Mouse (Mus musculus) left cerebral cortex, postnatal 25 days (tissue): ENCODE measurements around the gene Rufy1. TPM values are rescaled to one million over a fixed set of nuclear protein-coding genes. Genes with fewer than 3 reads are reported as not detected.

Experiments used
- DNase-seq, 2 experiments: peaks; one replicate each; pipeline ENCODE4 v3.0.0; 2022; ENCODE audit warnings: low spot score in 2 of 2, mixed read lengths in 1 of 2
- intact Hi-C: fragments of 180-260 bp; cut with DNase I; formaldehyde crosslinking; loops from one replicate; pipeline ENCODE4 v1.15.1; 2025
- total RNA-seq, 2 experiments: library from RNA; stranded (reverse); gene quantifications; 2 replicates each; pipeline ENCODE4 v1.2.3; 2021

The Rufy1 gene
- total RNA-seq, 2 experiments from 2014 or later: 25.4 to 27.8 TPM

DNA sequence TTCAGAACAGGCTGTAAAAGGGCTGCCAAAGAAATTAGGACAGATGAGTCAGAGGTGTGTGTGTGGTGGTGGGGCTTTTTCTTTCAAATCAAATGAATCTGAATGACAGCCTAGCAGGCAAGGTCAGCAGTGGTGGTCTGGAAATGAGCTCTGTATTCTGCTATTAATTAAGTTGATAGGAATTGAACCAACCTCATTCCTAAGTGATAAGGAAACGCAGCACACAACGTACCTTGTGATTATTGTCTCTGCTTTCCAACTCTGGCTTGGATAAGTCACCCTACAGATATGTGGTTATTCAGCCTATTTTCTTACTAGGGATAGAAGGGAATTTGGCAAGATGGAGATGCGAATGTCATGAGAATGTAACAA lies 1.1 kb upstream of the Rufy1 start:
- intact Hi-C loops: no loop called here
- no peak for DNase-seq

DNA sequence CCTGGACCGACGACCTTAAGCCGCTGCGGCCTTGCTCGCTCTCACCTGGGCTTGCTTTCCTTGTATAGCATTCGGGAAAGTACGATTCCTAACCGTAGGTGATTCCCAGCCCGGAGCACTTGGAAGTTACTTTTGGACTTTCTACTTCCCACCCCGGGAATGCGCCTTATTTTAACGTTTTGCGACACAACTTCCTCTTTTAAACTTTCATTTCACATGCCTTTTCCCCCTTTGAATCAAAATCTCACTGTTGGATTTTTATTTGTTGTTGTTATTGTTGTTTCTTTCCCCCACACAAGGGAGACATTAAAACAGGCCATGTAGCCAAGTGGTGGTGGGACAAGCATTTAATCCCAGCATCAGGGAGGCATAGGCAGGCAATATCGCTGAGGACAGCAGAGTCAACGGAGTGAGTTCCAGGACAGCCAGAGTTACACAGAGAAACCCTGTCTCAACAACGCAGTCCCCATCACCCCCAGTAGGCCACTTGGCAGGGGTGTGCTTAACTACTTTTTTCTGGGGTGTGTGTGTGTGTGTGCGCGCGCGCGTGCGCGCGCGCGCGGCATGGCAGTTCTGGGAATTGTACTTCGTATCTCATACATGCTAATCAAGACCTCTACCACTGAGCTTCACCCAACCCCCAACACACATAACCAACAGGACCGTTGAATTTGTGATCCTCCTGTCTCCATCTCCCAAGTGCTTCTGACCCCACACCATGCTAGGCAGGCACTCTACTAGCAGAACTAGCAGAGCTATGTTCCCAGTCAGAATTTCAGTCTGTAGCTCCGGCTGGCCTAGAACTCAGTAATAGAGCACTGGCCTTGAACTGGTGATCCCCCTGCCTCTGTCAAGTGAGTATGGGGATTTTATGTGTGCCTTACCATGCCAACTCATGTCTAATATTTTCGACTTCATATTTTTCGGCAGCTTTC lies 476 bp upstream of the Rufy1 start:
- no peak for DNase-seq
- intact Hi-C loops: no loop called here

- intact Hi-C loops: no loop called here
Observed at GRCm38 (mm10) chr11:50426056-50426455, 4.9 kb downstream of the Rufy1 start.

GRCm38 (mm10) chr11:50421934-50422780 lies 8.8 kb downstream of the Rufy1 start:
- peak; percentile 65 to 86 for DNase-seq
- intact Hi-C loops: no loop called here

More at GRCm38 (mm10) chr11:50426056-50426455, 4.9 kb downstream of the Rufy1 start:
- DNase-seq: no peak

DNA sequence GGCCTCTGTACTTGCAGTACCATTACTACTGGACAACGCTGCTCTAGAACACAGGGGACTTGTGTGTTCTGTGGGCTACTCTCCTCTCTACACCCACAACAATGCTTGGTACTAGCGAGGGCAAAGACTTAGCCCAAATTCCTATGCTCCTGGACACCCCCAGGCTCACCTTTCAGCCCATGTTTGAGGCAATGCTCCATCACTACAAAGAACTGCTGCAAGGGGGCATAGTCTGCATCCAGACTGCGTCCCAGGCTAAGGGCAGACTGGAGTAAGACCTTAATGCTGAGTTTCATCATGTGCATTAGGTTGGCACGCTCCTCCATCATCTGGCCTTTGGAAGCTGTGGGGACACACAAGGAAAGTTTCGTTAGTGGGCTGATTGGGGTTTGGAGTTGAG lies 9.5 kb downstream of the Rufy1 start:
- DNase-seq: no peak
- intact Hi-C loops: no loop called here

- no peak for DNase-seq
- intact Hi-C loops: no loop called here
Observed at GRCm38 (mm10) chr11:50417856-50418255, 13.1 kb downstream of the Rufy1 start.

- no peak for DNase-seq
- intact Hi-C loops: no loop called here
Observed at GRCm38 (mm10) chr11:50415563-50416241, 15.2 kb downstream of the Rufy1 start.

GRCm38 (mm10) chr11:50407235-50407634 lies 23.7 kb downstream of the Rufy1 start:
- intact Hi-C loops: no loop called here
- DNase-seq: no peak

GRCm38 (mm10) chr11:50403367-50404014 lies 27.4 kb downstream of the Rufy1 start:
- intact Hi-C loops: no loop called here
- no peak for DNase-seq

GRCm38 (mm10) chr11:50402481-50402880 lies 28.4 kb downstream of the Rufy1 start:
- intact Hi-C loops: no loop called here
- DNase-seq: no peak

GRCm38 (mm10) chr11:50398803-50399202 lies 32.1 kb downstream of the Rufy1 start:
- peak in 1 of 2 experiments; percentile 35 for DNase-seq
- intact Hi-C loops: no loop called here

DNA sequence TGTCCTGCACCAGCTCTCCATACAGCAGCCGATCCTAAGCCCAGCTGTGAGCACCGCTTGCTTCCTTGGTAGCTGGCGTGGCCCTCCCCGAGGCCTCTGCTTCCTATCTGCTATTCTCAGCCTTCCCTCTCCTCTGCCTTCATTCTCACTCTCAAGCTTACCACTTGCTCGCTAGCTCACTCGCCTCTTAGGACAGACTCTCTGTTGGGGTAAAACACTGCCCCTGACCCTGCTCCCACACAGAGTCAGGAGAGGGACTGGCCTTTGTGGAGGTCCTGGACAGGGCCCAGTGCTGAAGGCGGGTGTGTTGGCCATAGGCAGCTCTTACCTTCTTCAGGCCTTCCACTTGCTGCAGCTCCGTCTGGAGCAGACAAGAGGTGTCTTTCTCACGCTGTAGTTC lies 33.6 kb downstream of the Rufy1 start:
- no peak for DNase-seq
- intact Hi-C loops: no loop called here

DNA sequence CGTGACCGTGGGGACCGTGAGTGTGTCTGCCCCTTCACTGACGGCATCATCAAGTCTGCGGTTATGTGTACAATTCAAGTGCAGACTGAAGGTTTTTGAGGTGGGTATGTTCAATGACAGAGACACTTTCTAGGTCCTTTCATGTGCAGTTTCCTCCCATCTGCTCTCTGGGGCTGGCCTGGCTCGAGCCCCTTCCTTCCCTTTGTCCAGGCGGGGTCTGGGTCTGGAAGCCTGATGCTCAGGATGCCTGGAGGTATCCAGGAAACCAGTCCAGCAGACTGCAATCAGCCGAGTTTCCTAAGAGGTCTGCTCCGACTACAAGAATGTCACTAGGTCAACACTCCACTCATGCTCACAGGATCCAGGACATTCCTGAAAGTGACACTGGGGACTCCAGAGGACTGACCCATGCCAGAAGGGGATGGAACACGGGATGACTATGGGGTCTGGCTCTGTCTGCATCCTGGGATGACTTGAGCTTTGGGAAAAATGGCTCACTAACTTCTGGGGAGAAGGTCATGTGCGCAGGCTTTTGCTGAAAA lies 34.1 kb downstream of the Rufy1 start:
- intact Hi-C loops: no loop called here

DNA sequence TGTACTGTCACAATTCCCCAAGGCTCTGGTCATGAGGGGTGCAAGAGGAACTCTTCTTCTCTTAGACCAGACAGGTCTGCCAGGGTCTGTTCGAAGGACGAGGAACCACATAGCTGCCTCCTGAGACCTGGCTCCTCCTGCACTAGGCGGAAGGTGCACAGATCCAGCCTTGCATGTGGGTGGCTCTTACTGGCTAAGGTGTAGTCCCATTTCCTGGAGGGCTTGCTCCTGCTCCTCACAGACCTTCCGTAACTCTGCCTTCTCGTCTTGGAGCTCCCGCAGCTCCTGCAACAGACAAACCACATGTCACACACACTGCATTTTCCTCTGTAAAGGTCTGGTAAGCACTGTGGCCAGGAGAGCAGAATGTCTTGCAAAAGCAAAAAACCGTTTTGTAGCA lies 36.2 kb downstream of the Rufy1 start:
- intact Hi-C loops: no loop called here
- DNase-seq: no peak

More for the DNA sequence above, 34.1 kb downstream of the Rufy1 start:
- no peak for DNase-seq

GRCm38 (mm10) chr11:50393306-50393705 lies 37.6 kb downstream of the Rufy1 start:
- no peak for DNase-seq
- intact Hi-C loops: no loop called here

- intact Hi-C loops: no loop called here
Observed at GRCm38 (mm10) chr11:50391272-50391960, 39.5 kb downstream of the Rufy1 start.

DNA sequence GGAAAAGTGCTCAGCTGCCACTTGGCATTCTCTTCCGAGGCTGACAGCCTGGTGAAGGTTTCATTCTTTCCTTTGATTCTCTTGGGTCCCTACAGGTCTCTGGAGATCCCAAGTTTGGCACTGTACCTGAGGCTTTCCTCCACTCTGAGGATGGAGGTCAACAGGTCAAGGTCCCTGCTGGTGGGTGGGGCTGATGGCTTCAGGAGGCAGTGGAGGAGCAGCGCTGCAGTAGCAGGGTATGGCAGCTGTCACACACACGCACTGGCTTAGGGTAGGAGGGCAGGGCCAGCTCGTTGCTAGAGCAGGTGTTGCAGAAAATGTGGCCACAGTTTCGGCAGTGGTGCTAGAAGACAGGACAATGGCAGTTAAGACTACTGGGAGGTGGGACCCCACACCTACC lies 41.3 kb downstream of the Rufy1 start:
- intact Hi-C loops: no loop called here
- no peak for DNase-seq

More at GRCm38 (mm10) chr11:50391272-50391960, 39.5 kb downstream of the Rufy1 start:
- DNase-seq: no peak

DNA sequence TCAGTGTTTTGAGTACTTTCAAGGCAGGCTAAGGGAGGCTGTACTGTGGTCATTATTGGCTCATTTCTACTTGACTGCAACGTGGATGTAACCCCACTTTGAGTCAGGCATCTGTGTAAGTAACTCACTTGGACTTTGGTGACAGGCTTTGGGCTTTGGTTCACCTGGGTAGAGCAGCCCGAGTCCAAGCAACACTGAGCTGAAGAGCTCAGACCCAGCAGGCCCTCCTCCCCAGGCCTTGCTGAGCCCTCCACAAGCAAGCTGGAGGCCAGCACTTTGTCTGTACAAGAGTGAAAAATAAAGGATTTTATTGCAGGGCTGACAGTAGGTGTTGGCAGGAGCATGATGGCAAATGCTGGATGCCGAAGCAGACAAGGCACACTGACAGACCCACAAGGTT lies 41.9 kb downstream of the Rufy1 start:
- intact Hi-C loops: no loop called here
- DNase-seq: no peak
